ENCODE assay signal across 12 mouse cellular contexts in genomic region chr14:55785195-55785594, GRCm38 (mm10). TPM values are rescaled to one million over a fixed set of nuclear protein-coding genes. Genes with fewer than 3 reads are reported as not detected.
DNase-seq lines count a peak whose midpoint lies in the region; ATAC-seq and TF ChIP-seq lines count a peak whose summit lies in the region.
"Had no signal": no experiment of that assay in that cellular context is flagged by ENCODE, and none has a peak within 500 bp of the region (broad histone marks: within the 10 kb centered on the region; RNA-seq: fewer than 3 reads in every experiment).

No protein-coding gene starts in this region.

- H3K36me3 ChIP-seq in kidney, postnatal 0 days (ENCODE audit: insufficient read depth, low read length): no peaks in the 10 kb centered on the region
- H3K36me3 ChIP-seq: embryonic facial prominence, embryonic 12.5 days had no signal

- no peak overlapping the region for H3K4me3 ChIP-seq in kidney, postnatal 0 days (replicated peaks; ENCODE audit: low read depth, low read length)
- H3K4me3 ChIP-seq: embryonic facial prominence, embryonic 12.5 days had no signal

- no peak overlapping the region for H3K9ac ChIP-seq in kidney, postnatal 0 days (ENCODE audit: low read depth, low read length)
- H3K9ac ChIP-seq: embryonic facial prominence, embryonic 12.5 days had no signal

- H3K9me3 ChIP-seq in kidney, postnatal 0 days (replicated peaks; ENCODE audit: low read length): no peaks in the 10 kb centered on the region
- H3K9me3 ChIP-seq: embryonic facial prominence, embryonic 12.5 days had no signal

- no peak overlapping the region for H3K4me2 ChIP-seq in kidney, postnatal 0 days (ENCODE audit: low read length)

- H3K27me3 ChIP-seq in kidney, postnatal 0 days (ENCODE audit: insufficient read depth, low read length): no peaks in the 10 kb centered on the region; the same call in 1 of the 2 replicates

- 41% methylated on average over 6 of the region's 6 CpGs for WGBS in kidney, postnatal 0 days

- ATAC-seq in kidney, postnatal 0 days (replicated peaks; ENCODE audit: low FRiP score, low read depth): no peak
- ATAC-seq in CD4-positive, CD25-positive, alpha-beta regulatory T cell, adult 4 months: no peak
- ATAC-seq: hindbrain, postnatal 0 days had no signal

- DNase-seq in adrenal gland, postnatal 4 days (ENCODE audit: low spot score in 2 of 2): peak; percentile 1 to 2
- no peak for DNase-seq in adrenal gland, postnatal 10 days
- DNase-seq in kidney, postnatal 0 days (ENCODE audit: low spot score): no peak
- DNase-seq in kidney, adult 11 months: no peak
- peak; percentile 16 to 55 for DNase-seq in urinary bladder, postnatal 4 days (ENCODE audit: low spot score in 2 of 2)
- no peak for DNase-seq in urinary bladder, postnatal 10 days (ENCODE audit: low spot score)
- DNase-seq in cerebellum, postnatal 4 days (ENCODE audit: low spot score in 2 of 2): no peak
- DNase-seq: right cerebral cortex, postnatal 4 days had no signal

- H3K27ac ChIP-seq in kidney, postnatal 0 days: no peak overlapping the region
- H3K27ac ChIP-seq: embryonic facial prominence, embryonic 12.5 days; hindbrain, postnatal 0 days had no signal

- H3K4me1 ChIP-seq in kidney, postnatal 0 days (replicated peaks; ENCODE audit: insufficient read depth, low read length): peaks cover 14% of the 10 kb centered on the region

- peak; percentile 54 for TF ChIP-seq CTCF in kidney, postnatal 0 days (IDR thresholded peaks at IDR 0.05; ENCODE audit: low read depth)

RNA-seq across cellular contexts. Expression of gene Adcy4, which starts 1.3 kb away (rescaled TPM):
- 10 to 100 TPM; 10.4 to 10.9 TPM for total RNA-seq in adrenal gland, postnatal 4 days (2021)
- total RNA-seq in adrenal gland, postnatal 10 days (2021): 10 to 100 TPM; 10.3 to 12.6 TPM
- polyA plus RNA-seq in kidney, postnatal 0 days (2015; fragmentation: Nextera tagmentation; extraction: Ambion mirVana): 10.0 and 10.6 TPM in 2 replicates
- polyA plus RNA-seq in CD4-positive, CD25-positive, alpha-beta regulatory T cell, adult 4 months (2017; shearing (Covaris generic)): 1 to 10 TPM in 1 of 2 experiments, not detected in 1; 1.0 TPM
- total RNA-seq: megakaryocyte progenitor cell, adult 5-6 weeks had no signal

RNA-seq across cellular contexts. Expression of gene Ripk3, which starts 3.5 kb away (rescaled TPM):
- total RNA-seq in adrenal gland, postnatal 4 days (2021): 10 to 100 TPM in 1 of 2 experiments, 1 to 10 TPM in 1; 8.4 to 12.2 TPM
- total RNA-seq in adrenal gland, postnatal 10 days (2021): 1 to 10 TPM; 8.3 to 9.1 TPM
- polyA plus RNA-seq in kidney, postnatal 0 days (2015; fragmentation: Nextera tagmentation; extraction: Ambion mirVana): 20.4 and 24.7 TPM in 2 replicates
- polyA plus RNA-seq in CD4-positive, CD25-positive, alpha-beta regulatory T cell, adult 4 months (2017; shearing (Covaris generic)): 10 to 100 TPM; 80.3 to 81.9 TPM

RNA-seq across cellular contexts. Expression of gene Ltb4r1, which starts 19.4 kb away (rescaled TPM):
- total RNA-seq in adrenal gland, postnatal 4 days (2021): 1 to 10 TPM; 1.3 to 2.9 TPM
- total RNA-seq in adrenal gland, postnatal 10 days (2021): 1 to 10 TPM; 1.4 to 1.6 TPM
- polyA plus RNA-seq in kidney, postnatal 0 days (2015; fragmentation: Nextera tagmentation; extraction: Ambion mirVana): 0.47 and 0.71 TPM in 2 replicates
- polyA plus RNA-seq in CD4-positive, CD25-positive, alpha-beta regulatory T cell, adult 4 months (2017; shearing (Covaris generic)): 1 to 10 TPM; 4.1 to 4.5 TPM

RNA-seq across cellular contexts. Expression of gene Ltb4r2, which starts 24.0 kb away (rescaled TPM):
- under 1 TPM; 0.17 to 0.34 TPM for total RNA-seq in adrenal gland, postnatal 4 days (2021)
- total RNA-seq in adrenal gland, postnatal 10 days (2021): under 1 TPM; 0.12 to 0.54 TPM
- polyA plus RNA-seq in kidney, postnatal 0 days (2015; fragmentation: Nextera tagmentation; extraction: Ambion mirVana): 0.68 and 0.75 TPM in 2 replicates
- under 1 TPM in 1 of 2 experiments, not detected in 1; 0.08 TPM for polyA plus RNA-seq in CD4-positive, CD25-positive, alpha-beta regulatory T cell, adult 4 months (2017; shearing (Covaris generic))

RNA-seq across cellular contexts. Expression of gene Cideb, which starts 26.9 kb away (rescaled TPM):
- total RNA-seq in adrenal gland, postnatal 4 days (2021): 10 to 100 TPM in 1 of 2 experiments, 1 to 10 TPM in 1; 4.6 to 12.0 TPM
- total RNA-seq in adrenal gland, postnatal 10 days (2021): 10 to 100 TPM; 14.2 to 23.3 TPM
- polyA plus RNA-seq in kidney, postnatal 0 days (2015; fragmentation: Nextera tagmentation; extraction: Ambion mirVana): 50.0 and 51.0 TPM in 2 replicates
- polyA plus RNA-seq in CD4-positive, CD25-positive, alpha-beta regulatory T cell, adult 4 months (2017; shearing (Covaris generic)): not detected

Comparison
In these comparisons a context has a peak if more than half of its experiments do, and no peak if none do; other contexts are left out.
1. DNase-seq: peak in adrenal gland, postnatal 4 days (2 of 2) and urinary bladder, postnatal 4 days (2 of 2); none in adrenal gland, postnatal 10 days (single experiment), kidney, postnatal 0 days (single experiment), kidney, adult 11 months (single experiment), urinary bladder, postnatal 10 days (single experiment) and cerebellum, postnatal 4 days (0 of 2).